Mouse (Mus musculus) midbrain, postnatal 0 days (tissue): ENCODE measurements around the gene Slc17a7. TPM values are rescaled to one million over a fixed set of nuclear protein-coding genes. Genes with fewer than 3 reads are reported as not detected.

Experiments used
- ATAC-seq: fragments of 200-750 bp; cut with Nextera tagmentation; 2 replicates; pipeline ENCODE4 v1.8.0; 2017; ENCODE audit warnings: moderate number of reproducible peaks, mild to moderate bottlenecking, moderate TSS enrichment, moderate library complexity; ENCODE audit not compliant: low FRiP score
- DNase-seq: peaks from one replicate; pipeline ENCODE4 v3.0.0-alpha.2; 2015; ENCODE audit warnings: low spot score
- H3K27ac ChIP-seq: fragments of 300-500 bp; sonication (generic); 2 replicates; pipeline ENCODE4 v1.5.1; 2014; ENCODE audit warnings: low read depth, mild to moderate bottlenecking, low read length, mixed read lengths
- H3K27me3 ChIP-seq: fragments of 300-500 bp; sonication (generic); 2 replicates; pipeline ENCODE4 v1.6.1; 2014; ENCODE audit warnings: low read length, control low read depth, mixed read lengths; ENCODE audit not compliant: insufficient read depth
- H3K36me3 ChIP-seq: fragments of 300-500 bp; sonication (generic); 2 replicates; pipeline ENCODE4 v1.6.1; 2014; ENCODE audit warnings: low read length, control low read depth, mixed read lengths; ENCODE audit not compliant: insufficient read depth
- H3K4me1 ChIP-seq: fragments of 300-500 bp; sonication (generic); 2 replicates; pipeline ENCODE4 v1.6.1; 2014; ENCODE audit warnings: mild to moderate bottlenecking, control low read depth, antibody characterized with exemption, low read length, mixed read lengths; ENCODE audit not compliant: insufficient read depth
- H3K4me2 ChIP-seq: fragments of 300-500 bp; sonication (generic); 2 replicates; pipeline ENCODE4 v1.6.1; 2014; ENCODE audit warnings: low read depth, mild to moderate bottlenecking, low read length, mixed read lengths; ENCODE audit not compliant: poor library complexity, severe bottlenecking
- H3K4me3 ChIP-seq: fragments of 300-500 bp; sonication (generic); 2 replicates; pipeline ENCODE4 v1.5.1; 2014; ENCODE audit warnings: low read depth, mild to moderate bottlenecking, low read length, moderate library complexity
- H3K9ac ChIP-seq: fragments of 300-500 bp; sonication (generic); replicated peaks from 2 replicates; pipeline ENCODE4 v1.6.1; 2014; ENCODE audit warnings: mild to moderate bottlenecking, low read length, moderate library complexity, mixed read lengths; ENCODE audit not compliant: poor library complexity, severe bottlenecking
- H3K9me3 ChIP-seq: fragments of 300-500 bp; sonication (generic); 2 replicates; pipeline ENCODE4 v1.6.1; 2016; ENCODE audit warnings: low read length, control low read depth
- CTCF ChIP-seq: IDR thresholded peaks from 2 replicates; pipeline ENCODE4 v1.5.1; 2016; ENCODE audit warnings: antibody characterized with exemption, mild to moderate bottlenecking
- whole genome bisulfite sequencing: fragments of 180-500 bp; shearing (Covaris S2); extraction: QIAGEN DNeasy Blood & Tissue Kit; methylation state at CpG from one replicate; pipeline ENCODE4 v1.1.7; 2014; 5-methylcytosine and 5-hydroxymethylcytosine counted together
- polyA plus RNA-seq: library from polyadenylated mRNA; unstranded; fragments of >200 nt; fragmentation: Nextera tagmentation; extraction: Ambion mirVana; gene quantifications from 2 replicates; pipeline ENCODE4 v1.2.1, GENCODE M21; 2015
- total RNA-seq: library from RNA; depleted of rRNA; stranded (reverse); fragments of >200 nt; gene quantifications from 2 replicates; pipeline ENCODE4 v1.2.3, GENCODE M21; 2014

Slc17a7 gene
- total and polyA plus RNA-seq, 2 experiments from 2014 or later: 0.95 to 2.5 TPM

DNA sequence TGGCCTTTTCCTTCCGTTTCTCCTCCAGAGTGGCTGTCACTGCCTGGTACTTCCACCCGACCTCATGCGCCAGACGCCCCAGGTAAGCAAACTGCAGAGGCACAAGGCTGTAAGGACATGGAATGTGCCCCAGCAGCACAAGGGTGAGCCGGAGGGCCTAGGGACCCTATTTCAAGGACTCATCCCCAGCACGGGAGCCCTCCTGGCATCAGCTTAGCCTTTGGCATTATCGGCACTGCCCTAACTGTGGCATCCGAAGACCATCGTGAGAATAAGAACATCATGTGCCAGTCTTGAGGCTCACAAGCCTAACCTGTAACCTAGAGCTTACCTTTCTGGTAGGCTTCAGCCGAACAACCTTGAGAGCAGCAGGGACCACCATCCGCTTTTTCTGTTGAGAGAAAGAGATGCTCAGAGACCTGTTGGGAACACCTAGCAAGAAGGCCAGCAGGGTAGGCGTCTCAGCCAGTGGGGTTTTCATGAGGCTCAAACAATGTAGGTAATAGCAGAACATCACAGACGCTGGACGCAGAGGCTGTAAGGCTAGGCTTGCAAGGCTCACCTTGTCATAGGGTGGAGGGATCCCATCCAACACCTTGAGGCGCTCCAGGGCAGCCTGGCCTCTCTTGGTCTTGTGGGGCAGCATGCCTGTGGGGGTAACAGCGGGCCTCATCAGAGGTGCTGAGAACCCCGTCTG lies 37.5 kb upstream of the Slc17a7 start:
- no peak overlapping the region for H3K27ac ChIP-seq
- no peak for TF ChIP-seq CTCF
- no peaks in the 10 kb centered on the region for H3K27me3 ChIP-seq
- WGBS: 78% methylated on average over 17 of the region's 17 CpGs
- no peak overlapping the region for H3K4me2 ChIP-seq
- peaks cover 29% of the 10 kb centered on the region for H3K36me3 ChIP-seq
- H3K9ac ChIP-seq: peak overlapping the region; percentile 33; the same call in 1 of the 2 replicates
- H3K4me3 ChIP-seq: no peak overlapping the region
- no peak for DNase-seq
- peaks cover 9% of the 10 kb centered on the region for H3K4me1 ChIP-seq
- no peaks in the 10 kb centered on the region for H3K9me3 ChIP-seq
- no peak for ATAC-seq

DNA sequence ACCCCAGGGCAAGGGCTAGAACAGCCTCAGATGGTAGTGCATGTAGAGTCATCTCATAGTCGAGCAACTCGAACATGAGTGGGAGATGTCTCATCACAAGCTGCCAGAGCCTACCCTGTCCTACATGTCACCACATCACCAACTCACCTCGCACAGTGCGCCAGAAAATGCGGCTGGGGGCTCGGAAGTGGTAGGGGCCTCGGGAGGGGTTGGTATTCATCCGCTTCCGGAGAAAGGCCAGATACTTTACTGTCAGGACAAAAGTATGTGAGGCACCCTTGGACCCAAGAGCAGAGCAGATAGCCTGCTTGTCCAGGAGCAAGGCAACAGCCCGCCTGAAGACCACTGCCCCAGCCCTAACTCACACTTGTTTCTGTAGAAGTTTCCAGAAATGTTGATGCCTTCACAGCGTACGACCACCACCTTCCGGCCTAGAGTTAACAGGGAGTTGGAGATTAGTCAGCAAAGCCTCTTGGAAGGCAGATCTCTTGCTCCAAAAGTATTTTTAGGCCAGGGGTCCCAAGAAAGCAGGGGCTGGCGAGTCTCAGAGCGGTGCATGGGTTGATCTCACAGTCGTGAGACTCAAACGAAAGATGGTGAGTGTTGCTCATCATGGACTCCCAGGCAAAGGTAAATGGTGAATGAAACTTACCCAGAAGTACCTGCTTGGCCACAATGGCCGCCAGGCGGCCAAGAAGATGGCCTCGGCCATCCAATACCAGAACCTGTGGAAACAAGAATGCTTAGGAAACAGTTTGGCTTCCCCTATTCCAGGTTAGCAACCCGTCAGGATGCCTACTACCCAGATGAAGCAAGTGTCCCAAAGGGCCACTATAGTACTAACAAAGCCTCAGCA lies 36.7 kb upstream of the Slc17a7 start:
- no peak for DNase-seq
- Histone ChIP-seq H3K9ac (peak overlapping the region; percentile 97), H3K27ac (no peak overlapping the region), H3K27me3 (no peaks in the 10 kb centered on the region), H3K4me1 (peaks cover 9% of the 10 kb centered on the region), H3K4me3 (peak overlapping the region; percentile 90), H3K36me3 (peaks cover 22% of the 10 kb centered on the region), H3K4me2 (peak overlapping the region; percentile 93), H3K9me3 (no peaks in the 10 kb centered on the region)
- peak; percentile 31; the same call in 1 of the 2 replicates for TF ChIP-seq CTCF
- ATAC-seq: no peak
- WGBS: 49% methylated on average over 21 of the region's 21 CpGs

DNA sequence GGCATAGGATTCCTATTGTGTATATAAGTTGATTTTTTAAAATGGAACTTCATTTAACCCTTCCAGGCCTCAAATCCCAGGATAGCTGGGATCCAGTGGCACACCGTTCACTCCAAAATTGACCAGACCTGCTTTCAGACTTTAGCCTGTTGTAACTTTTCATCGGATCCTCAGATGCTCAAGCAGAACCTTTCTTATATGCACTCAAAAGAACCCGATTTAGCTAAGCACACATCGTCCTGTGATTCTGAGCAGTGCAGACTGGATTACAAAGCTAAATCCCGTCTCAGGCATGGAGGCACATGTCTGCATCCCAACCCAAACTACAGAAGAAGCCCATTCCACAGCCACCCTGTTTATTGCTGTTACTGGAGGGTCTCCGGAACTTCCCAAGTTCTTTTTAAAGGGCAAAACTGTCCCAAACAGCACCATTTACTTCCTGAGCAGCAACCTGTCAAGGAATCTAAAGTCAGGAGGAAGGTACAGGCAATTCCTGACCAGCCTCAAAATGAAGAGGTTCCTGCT lies 36.0 kb upstream of the Slc17a7 start:
- Histone ChIP-seq H3K36me3 (peaks cover 16% of the 10 kb centered on the region), H3K9ac (peak overlapping the region; percentile 97), H3K27ac (peak overlapping the region; percentile 89), H3K4me2 (peak overlapping the region; percentile 93), H3K27me3 (no peaks in the 10 kb centered on the region), H3K9me3 (no peaks in the 10 kb centered on the region), H3K4me3 (peak overlapping the region; percentile 90), H3K4me1 (peaks cover 9% of the 10 kb centered on the region; the same call in 1 of the 2 replicates)
- WGBS: 1% methylated on average over 6 of the region's 6 CpGs
- TF ChIP-seq CTCF: no peak
- no peak for ATAC-seq
- no peak for DNase-seq

DNA sequence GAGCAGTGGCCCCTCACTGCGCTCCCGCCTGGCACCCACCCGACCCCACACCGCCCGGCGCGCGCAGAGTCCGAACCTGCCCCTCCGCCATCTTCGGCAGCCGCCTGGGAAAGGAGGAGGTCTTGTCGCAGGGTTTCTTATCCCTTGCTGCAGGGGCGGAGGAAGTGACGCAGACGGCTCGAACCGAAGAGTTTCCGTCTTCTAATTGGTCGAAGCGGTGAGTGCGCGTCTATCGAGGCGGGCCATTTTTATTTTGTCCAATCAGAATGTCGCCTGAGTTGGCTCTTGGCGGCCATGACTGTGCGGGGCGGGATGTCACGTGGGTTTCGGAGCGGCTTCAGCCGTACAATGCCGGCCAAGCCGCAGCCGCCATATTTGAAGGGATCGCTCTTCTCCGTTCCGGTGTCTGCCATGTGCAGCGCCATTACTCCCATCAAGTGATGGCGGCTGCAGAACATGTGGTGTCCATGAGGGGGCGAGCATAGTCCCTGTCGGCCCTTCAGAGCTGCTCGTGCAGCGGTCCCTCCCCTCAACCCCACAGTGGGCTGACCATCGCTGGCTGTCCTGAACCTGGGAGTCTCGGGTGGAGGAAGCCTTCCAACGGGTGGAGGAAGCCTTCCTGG lies 35.0 kb upstream of the Slc17a7 start, which contains the start of gene Rpl13a:
TSS of gene Rpl13a (minus strand) at position 138 of the 623 bp plus-strand sequence.
- Histone ChIP-seq H3K36me3 (peaks cover 16% of the 10 kb centered on the region), H3K4me3 (peak within 1 kb of the TSS; percentile 90), H3K4me2 (peak within 1 kb of the TSS; percentile 93), H3K27ac (peak within 1 kb of the TSS; percentile 92), H3K9me3 (no peaks in the 10 kb centered on the region), H3K9ac (peak within 1 kb of the TSS; percentile 97), H3K4me1 (peaks cover 6% of the 10 kb centered on the region; the same call in 1 of the 2 replicates), H3K27me3 (no peaks in the 10 kb centered on the region)
- peak; percentile 100 for DNase-seq
- TF ChIP-seq CTCF: peak; percentile 89
- peak; percentile 92 for ATAC-seq
- WGBS: 0% methylated on average over 46 of the region's 48 CpGs

DNA sequence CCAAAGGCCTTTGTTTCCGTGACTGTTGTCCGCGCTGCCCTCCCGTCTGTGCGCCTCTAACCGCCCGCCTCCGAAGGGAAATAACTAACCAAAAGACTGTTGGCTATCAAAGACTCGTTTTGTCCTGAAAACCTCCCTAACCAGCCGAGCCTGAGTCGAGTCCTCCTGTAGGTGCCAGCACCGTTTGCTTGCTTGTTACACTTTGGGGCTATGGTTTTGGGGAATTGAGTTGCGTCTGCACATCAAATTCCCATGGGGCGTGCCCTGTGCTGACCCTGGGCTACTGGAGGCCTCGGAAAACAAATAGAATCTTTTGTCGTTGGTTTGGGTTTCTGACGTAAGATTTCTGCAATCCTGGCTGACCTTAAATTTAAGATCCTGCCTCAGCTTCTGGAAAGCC lies 34.4 kb upstream of the Slc17a7 start:
- H3K4me1 ChIP-seq: peaks cover 6% of the 10 kb centered on the region; the same call in 1 of the 2 replicates

More for the DNA sequence above, 34.4 kb upstream of the Slc17a7 start:
- Histone ChIP-seq H3K27ac (peak overlapping the region; percentile 92), H3K9me3 (no peaks in the 10 kb centered on the region), H3K36me3 (peaks cover 16% of the 10 kb centered on the region), H3K9ac (peak overlapping the region; percentile 71), H3K4me3 (peak overlapping the region; percentile 90), H3K27me3 (no peaks in the 10 kb centered on the region), H3K4me2 (peak overlapping the region; percentile 58)
- DNase-seq: no peak
- no peak for ATAC-seq
- WGBS: under 1% methylated on average over 17 of the region's 17 CpGs
- TF ChIP-seq CTCF: no peak
